Mouse (Mus musculus) brain, adult 10 weeks (tissue): ENCODE measurements around the gene Bmp3. TPM values are rescaled to one million over a fixed set of nuclear protein-coding genes. Genes with fewer than 3 reads are reported as not detected.

ENCODE experiments used
- polyA plus RNA-seq: library from polyadenylated mRNA; stranded (reverse); fragments of 350-450 nt; fragmentation: Illumina TruSeq; extraction: RNeasy Lipid Tissue Mini Kit (QIAGEN cat#74804); gene quantifications from one replicate; pipeline ENCODE4 v1.2.3, GENCODE M21; 2015; ENCODE audit warnings: low read depth, low replicate concordance

The Bmp3 gene
- polyA plus RNA-seq: 7.1 TPM

DNA sequence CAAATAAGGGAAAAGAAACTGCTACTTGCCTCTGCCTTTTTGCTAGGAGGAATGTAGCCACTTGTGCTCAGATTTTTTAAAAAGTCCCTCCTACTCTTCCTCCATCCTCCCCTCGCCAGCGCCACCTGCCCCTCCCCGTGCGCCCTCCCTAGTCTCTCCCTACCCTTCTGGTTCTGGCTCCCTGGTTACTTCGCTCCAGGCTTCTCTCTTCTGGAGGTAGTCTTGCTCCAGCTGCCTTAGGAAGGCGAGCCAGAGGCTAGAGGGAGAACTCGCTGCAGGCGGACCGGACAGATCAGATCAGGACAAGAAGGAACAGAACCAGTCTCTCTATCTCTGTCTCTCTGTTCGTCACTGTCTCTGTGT lies at the start of gene Bmp3:
Gene Bmp3 (plus strand): TSS at position 152 of the 363 bp plus-strand sequence.

Other genes starting within 250 kb of the Bmp3 start
- gene Prkg2, start 182.9 kb downstream of the Bmp3 start, polyA plus RNA-seq: 6.6 TPM